Mouse (Mus musculus) cortical plate, adult 2 months (tissue): ENCODE results near the gene Mapk3.

ENCODE experiments used
- CTCF ChIP-seq: fragments of 200-500 bp; IDR thresholded peaks from 2 replicates; pipeline ENCODE4 v1.5.1; 2011; ENCODE audit warnings: mild to moderate bottlenecking, control low read depth, low read length; ENCODE audit not compliant: insufficient read depth; ENCODE audit errors: extremely low read depth
- POLR2A ChIP-seq: fragments of 200-500 bp; IDR thresholded peaks from 2 replicates; pipeline ENCODE4 v1.6.1; 2011; ENCODE audit warnings: mild to moderate bottlenecking, low read length, control low read depth; ENCODE audit not compliant: insufficient read depth; ENCODE audit errors: extremely low read depth

- TF ChIP-seq POLR2A = no peak
- TF ChIP-seq CTCF = peak; percentile 49
Observed at GRCm38 (mm10) chr7:126759050-126759671, at the start of gene Mapk3.
